Mouse (Mus musculus) heart, adult 9 months (tissue): ENCODE measurements at regions not wholly inside any gene's neighbourhood (a gene's known extent, or its start where the extent isn't known, plus 50 kb on each side); places are given as distances from the start of the nearest gene placed in this dataset.

ENCODE experiments used
- DNase-seq, 2 experiments: peaks; one replicate each; pipeline ENCODE4 v3.0.0; 2022; ENCODE audit warnings: low spot score in 2 of 2

DNA sequence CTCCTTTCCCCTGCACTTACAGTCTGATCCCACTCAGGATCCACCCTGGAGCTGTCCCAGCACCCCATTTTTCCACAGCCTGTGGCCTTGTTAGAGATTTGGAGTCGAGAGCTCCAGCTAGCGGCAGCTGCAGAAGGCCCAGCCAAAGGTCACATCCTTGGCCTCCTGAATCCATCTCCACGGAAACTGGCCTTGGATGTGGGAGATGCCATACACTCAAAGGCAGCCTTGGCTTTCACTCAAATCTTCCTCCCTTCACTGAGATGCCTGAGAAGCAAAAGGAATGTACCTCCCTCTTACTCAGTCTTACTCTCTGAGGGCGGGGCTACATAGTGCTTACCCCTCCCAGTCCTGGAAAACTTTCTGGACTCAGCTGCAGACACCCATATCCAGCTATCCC is 56.2 kb upstream of the Ky start:
- peak in 1 of 2 experiments; percentile 6 for DNase-seq

DNA sequence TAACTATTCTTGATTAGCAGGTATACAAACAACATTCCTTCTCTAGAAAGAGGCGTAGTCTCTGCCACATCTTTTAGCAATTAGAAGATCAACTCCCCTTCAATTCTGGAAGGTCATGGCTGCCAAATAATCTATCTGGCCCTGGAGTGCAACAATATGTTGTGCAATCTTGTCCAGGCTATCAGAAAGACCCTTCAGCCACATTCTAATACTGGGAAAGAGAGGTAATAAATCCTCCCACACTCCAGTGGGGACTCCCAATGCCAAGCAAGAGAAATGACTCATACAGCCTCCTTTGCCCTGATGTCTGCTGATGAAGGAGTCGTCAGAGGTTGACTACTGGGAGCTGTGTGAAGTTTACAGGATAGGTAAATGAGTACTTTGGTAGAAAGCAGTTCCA is 59.5 kb upstream of the Ky start:
- no peak for DNase-seq

DNA sequence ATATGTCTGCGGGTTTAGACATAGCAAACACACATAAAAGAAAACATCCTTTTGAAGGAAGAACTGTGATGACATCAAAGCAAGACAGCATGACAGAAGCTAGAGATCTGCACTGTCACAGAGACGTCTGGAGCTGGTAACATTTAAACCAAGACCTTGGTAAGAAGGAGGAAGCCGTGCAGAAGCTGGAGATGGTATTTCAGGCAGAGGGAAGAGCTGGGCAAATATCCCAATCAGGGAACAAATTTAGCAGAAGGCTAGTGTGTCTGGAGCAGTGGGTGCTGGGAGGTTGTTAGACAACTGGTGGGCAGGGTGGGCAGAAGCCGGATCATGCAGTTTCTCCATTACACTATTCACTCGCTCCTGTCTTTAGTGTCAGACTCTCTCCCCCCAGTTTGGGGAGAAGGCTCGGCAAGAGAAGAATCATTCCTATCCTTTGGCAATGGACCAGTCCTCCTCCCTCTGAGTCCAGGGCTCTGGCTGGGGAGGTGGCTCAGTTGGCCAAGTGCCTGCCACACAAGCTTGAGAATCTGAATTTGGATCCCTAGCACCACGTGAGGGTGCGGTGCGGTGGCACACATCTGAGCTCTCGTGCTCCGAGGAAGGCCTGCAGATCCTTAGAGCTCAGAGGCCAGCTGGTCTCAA is 63.2 kb upstream of the Ky start:
- DNase-seq, result peak; percentile 31 to 50

DNA sequence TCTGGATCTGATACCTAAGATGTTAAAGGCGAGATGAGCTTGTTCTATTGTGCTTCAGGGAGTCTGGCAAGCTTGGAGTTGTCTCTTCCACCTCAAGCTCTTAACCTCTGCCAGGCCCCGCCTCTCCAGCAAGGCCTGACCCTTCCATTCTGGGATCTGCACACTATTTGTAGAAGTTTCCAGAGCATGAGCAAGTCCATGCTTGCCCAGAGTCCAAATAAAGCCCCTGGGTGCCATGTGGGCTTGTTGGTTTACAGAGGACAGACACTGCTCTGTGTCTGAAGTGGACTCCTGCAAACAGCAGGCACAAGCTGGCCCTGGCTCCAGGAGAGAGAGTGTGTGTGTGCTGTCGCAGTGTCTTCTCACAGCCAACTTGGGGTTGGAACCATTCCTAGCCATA is 67.9 kb upstream of the Ky start:
- peak; percentile 31 to 47 for DNase-seq

DNA sequence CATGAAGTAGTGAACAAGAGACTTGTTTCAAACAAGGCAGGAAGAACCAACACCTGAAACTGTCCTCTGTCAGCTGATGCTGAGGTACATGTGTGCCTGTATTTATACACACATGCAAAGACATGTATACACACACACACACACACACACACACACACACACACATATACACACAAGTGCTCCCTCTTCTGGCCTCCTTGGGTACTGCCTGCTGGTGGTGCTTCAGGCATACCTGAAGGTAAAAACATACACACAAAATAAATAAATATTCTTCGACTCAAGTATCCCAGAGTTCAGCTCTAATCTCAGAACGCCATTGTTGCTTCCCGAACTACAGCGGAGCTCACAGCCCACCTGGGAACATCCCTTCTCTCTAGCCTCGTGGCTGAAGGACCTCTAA is 69.2 kb upstream of the Ky start:
- no peak for DNase-seq

DNA sequence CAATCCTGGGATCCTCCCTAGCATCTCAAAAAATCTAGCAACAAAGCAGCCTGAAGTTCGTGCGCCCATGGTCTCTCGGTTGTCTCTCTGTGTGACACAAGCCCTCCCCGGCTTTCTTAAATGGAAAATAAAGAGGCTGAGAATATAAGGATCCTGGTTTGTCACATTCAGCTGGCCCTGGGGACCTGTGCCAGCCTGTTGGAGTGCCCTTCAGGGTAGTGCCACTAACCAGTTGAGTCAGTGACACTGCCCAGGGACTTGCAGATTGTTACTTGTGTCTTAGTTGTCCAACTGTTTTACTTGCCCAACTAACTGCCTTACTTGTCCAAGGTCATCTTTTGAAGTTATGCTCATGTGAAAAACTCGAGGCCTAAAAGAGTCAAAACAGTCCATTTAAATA is 73.5 kb upstream of the Ephb1 start:
- no peak for DNase-seq

DNA sequence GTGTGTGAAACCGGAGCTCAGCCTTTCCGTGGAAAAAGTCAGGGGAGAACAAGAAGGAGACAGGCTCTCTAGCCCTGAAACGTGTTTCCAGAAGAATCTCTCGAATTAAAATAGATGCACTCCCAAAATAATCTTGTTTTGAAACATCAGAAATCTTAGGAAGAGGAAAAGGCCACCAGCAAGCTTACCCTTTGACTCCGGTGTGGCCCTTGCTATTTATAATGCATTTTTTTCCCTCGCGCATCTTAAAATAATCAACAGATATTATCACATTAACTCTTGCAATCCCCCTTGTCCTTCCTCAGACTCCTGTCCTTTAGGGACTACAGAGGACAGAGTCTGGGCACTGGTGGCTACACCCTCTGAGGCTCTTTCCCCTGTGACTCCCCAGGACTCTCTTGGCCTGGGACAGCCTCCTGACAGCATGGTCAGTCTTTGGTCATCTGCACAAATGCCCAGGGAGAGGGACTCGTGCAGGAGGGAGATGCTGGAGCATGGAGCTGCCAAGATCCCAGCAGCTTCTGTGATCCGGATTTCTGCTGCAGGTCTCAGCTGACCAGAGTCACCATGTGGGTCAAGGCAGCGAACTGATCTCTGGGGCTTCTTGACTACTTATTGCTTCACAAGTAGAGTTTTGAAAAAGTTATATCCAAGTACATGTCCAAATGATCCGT is 70.3 kb upstream of the Ephb1 start:
- no peak for DNase-seq

DNA sequence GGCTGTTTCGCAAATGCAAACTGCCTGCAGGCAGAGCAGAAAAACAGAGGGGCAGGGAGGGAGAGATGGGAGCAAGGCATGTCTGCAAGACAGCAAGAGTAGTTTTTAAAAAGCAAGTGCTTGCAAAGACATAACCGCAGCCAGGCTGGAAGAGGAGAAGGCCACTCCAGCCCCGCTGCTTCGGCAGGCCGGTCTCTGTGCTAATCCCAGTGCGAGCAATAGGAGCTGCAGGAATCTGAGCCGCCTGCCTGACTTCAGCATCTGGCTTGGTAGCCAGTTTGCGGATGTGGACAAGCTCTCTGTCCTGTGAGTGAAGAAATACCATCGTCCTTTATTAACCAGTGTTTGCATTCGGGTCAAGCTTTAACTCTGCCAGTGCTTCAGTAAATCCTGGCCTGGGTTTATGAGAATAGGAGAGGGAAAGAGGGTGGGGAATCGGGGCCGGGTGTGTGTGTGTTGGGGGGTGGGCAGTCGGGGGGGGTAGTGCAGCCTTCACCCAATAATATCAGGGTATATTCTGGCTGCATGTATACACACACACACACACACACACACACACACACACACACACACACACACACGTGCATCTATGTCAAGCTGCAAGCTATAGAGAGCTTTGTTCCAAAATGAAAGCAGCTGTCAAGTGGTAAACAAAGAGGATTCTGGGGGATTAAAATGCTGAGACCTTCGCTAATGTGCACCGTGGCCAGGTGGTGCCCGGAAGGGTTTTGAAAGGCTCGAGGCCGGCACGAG is 69.6 kb upstream of the Ephb1 start:
- no peak for DNase-seq

DNA sequence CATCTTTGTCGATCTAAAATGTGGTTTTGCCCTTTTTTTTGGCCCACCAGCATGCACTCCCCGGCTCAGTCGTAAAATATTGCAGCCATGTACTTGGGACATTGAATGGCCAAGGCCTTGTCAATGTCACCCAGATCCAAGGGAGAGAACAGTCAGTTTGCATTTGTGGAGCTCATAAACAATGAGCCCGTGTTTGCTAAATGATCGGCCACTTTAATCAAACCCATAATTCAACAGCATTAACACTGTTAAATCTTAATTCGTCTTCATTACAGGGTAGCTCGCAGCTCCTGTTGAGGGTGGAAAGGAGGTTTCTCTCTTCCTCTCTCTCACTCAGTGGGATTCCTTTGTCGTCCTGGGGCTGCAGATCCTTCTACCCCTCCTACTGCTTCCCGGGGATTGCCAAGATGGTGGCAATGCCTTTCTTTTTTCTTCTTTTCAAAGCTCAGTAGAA is 69.0 kb upstream of the Ephb1 start:
- no peak for DNase-seq

DNA sequence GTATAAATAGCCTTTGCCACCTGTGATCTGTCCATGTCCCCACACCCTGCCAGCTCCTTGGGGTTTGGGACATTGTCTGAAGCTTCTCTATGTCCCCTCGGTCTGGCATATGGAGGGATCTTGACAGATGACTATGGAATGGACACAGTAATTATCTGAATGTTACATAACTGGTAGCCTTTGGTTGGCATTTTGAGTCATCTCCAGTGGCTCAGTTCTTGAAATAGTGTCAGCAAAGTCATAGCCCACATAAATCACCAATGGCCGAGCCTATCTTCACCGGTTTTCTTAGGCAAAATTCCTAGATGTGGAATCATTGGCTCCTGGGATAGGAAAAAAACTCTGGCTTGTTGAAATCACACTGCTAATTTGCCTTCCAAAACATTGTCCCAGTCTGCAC is 67.3 kb upstream of the Ephb1 start:
- no peak for DNase-seq

DNA sequence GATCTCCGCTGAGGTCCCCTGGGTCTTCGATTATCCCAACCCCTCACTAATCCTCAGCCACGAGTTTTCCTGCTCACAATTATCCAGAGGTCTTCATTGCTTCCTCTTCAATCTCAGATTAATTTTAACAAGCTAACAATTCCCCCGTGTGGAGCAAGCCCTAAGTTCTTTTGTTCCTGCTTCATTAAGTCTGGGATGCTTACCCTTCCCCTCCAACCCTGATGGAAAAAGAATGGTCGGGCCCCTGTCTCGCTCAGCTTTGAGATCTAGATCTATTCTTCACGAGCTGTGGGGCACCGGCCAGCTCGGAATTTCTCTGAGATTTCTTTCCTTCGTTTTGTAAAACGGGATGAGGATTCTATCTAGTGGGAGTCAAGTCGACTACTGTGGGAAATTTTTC is 65.7 kb upstream of the Ephb1 start:
- no peak for DNase-seq

DNA sequence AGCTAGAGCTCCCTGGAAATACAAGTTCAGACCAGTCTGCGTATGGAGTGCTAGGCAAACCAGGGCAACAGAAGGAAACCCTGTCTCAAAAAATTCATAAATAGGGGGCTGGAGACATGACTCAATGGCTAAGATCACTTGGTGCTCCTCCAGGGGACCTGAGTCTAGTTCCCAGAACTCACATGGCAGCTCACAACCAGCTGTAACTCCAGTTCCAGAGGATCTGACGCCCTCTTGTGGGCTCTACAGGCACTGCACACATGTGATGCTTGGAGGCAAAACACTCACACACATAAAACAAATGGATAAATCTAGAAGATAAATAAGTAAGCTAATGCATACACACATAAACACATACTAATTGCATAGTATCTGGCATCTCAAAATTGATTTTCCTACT is 59.1 kb upstream of the Ephb1 start:
- DNase-seq, result no peak

DNA sequence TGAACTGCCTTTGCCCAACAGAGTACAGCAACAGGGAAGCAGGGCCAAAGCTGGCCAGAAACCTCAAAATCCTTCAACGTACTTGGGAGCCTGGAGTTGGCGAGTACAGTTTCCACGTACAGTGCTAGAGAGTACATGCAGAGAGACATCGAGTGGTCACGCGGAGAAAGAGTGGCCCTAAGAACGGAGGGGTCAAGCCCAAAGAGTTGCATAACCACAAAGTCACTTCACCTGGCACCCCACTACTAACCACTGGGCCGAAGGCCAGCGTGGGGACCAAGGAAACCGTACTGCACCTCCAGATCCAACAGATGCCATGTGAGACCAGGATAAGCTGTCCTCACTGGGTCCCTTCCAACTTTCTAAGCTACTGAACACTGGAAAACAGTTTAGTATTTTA is 56.2 kb upstream of the Ephb1 start:
- DNase-seq, result no peak

DNA sequence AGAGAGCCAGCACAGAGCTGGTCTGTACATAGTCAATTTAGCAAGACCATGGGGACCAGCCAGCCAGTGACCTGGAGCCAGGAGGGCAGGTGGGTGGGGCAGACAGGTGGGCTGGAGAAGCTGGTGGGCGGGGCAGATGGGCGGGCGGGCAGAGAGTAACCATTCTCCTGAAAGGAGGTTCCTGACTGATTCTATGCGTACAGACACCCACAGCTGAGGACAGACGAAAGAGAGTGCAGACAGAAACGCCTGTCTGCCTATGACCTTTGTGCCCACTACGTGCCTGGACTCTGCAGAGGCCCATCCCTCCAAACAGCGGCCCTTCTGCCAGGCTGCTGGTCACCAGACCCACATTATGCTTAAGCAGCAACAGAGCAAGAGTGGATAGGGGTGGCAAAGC is 51.5 kb upstream of the Ephb1 start:
- peak in 1 of 2 experiments; percentile 24 for DNase-seq
